Mouse (Mus musculus) left cerebral cortex, adult 6 months (tissue): ENCODE data around the gene Dact1. TPM values are rescaled to one million over a fixed set of nuclear protein-coding genes. Genes with fewer than 3 reads are reported as not detected.

Experiments used
- long read RNA-seq, 2 experiments: library from polyadenylated mRNA; unstranded; transcript quantifications; one replicate each; pipeline ENCODE4 v2.0.0; 2019 to 2020
- polyA plus RNA-seq: library from polyadenylated mRNA; unstranded; fragments of <200 nt; fragmentation: Nextera tagmentation; gene quantifications from 2 replicates; pipeline ENCODE4 v1.2.3, GENCODE M21; 2021

The Dact1 gene
- 0.49 and 0.58 TPM in 2 replicates for polyA plus RNA-seq
- long read RNA-seq, experiment 1, partial matches to known transcripts: 0 of 5 reads
- long read RNA-seq, experiment 1, other reads (novel, unspliced or antisense): 5 of 5 reads
- long read RNA-seq, experiment 2, partial matches to known transcripts: 0 of 1 reads
- long read RNA-seq, experiment 2, other reads (novel, unspliced or antisense): 1 of 1 reads

DNA sequence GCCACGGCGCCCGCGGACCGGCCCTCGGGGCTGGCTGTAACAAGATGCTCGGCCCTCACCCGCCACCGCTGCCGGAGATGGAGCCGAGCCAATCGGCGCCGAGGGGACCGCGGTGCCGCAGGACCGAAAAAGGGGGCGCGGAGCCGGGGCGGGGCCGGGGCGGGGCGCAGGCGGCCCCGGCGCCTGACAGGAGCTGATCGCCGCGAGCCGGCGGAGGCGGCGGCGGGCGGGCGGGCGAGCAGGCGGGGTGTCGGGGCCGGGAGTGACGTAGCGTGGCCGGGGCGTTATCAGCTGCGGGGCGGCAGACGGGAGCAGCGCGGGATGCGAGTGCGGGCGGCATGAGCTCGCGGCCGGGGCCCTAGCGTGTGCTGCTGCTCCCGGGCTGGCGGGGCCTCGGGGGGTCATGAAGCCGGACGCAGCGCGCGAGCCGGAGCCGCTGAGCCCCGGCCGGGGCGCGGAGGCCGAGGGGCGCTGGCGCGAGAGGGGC, at the start of gene Dact1:
Dact1 (plus strand) TSS at position 304 of the 487 bp plus-strand sequence.

Other genes starting within 250 kb of the Dact1 start
- not detected in 2 replicates for gene Tomm20l, start 198.5 kb upstream of the Dact1 start, polyA plus RNA-seq
- 67.2 and 80.6 TPM in 2 replicates for gene Timm9, start 173.2 kb upstream of the Dact1 start, polyA plus RNA-seq
- gene 2700049A03Rik, start 173.0 kb upstream of the Dact1 start, polyA plus RNA-seq: 1.6 and 1.8 TPM in 2 replicates